Mouse (Mus musculus): Measurements from ENCODE around the gene Tubb5. TPM values are rescaled to one million over a fixed set of nuclear protein-coding genes. Genes with fewer than 3 reads are reported as not detected.

The Tubb5 gene
- total RNA-seq, 4 experiments from 2014 or later, result 430 to 459 (median 451) TPM

GRCm38 (mm10) chr17:35796835-35797234, 41.3 kb downstream of the Tubb5 start:
- no peak for DNase-seq (ENCODE audit: low spot score in 2 of 2)

GRCm38 (mm10) chr17:35795656-35796055, 42.5 kb downstream of the Tubb5 start:
- no peak for DNase-seq (ENCODE audit: low spot score in 2 of 2)

- DNase-seq (ENCODE audit: low spot score in 2 of 2), result no peak
These were observed 43.0 kb downstream of the Tubb5 start for GRCm38 (mm10) chr17:35795099-35795498.

GRCm38 (mm10) chr17:35792837-35793236, 45.3 kb downstream of the Tubb5 start:
- DNase-seq (ENCODE audit: low spot score in 2 of 2), result no peak

- no peak for DNase-seq (ENCODE audit: low spot score in 2 of 2)
These were observed 47.2 kb downstream of the Tubb5 start for GRCm38 (mm10) chr17:35790933-35791332.

- no peak for DNase-seq (ENCODE audit: low spot score in 2 of 2)
These were observed 50.1 kb downstream of the Tubb5 start for GRCm38 (mm10) chr17:35788025-35788424.

- no peak for DNase-seq (ENCODE audit: low spot score in 2 of 2)
These were observed 50.6 kb downstream of the Tubb5 start for GRCm38 (mm10) chr17:35787493-35787892.

- DNase-seq (ENCODE audit: low spot score in 2 of 2), result no peak
These were observed 53.0 kb downstream of the Tubb5 start for GRCm38 (mm10) chr17:35785140-35785539.

- DNase-seq (ENCODE audit: low spot score in 2 of 2), result peak in 1 of 2 experiments; percentile 28
These were observed 54.2 kb downstream of the Tubb5 start for GRCm38 (mm10) chr17:35783944-35784343.

Small RNA genes lying within 50 kb of the gene (microRNA-seq; reads per million reads assigned to microRNA genes)
- gene Gm28033, result 0.22 to 1.9 reads per million in 2 experiments

Other genes starting within 250 kb of the Tubb5 start
- not detected for gene Sfta2, start 236.8 kb downstream of the Tubb5 start, total RNA-seq (2022)
- under 1 TPM in 1 of 4 experiments, not detected in 3; 0.07 TPM for gene Gm9573, start 211.7 kb downstream of the Tubb5 start, total RNA-seq (2022)
- not detected for gene Mucl3, start 194.6 kb downstream of the Tubb5 start, total RNA-seq (2022)
- gene Vars2, start 170.7 kb downstream of the Tubb5 start, total RNA-seq (2022), result 10 to 100 TPM; 28.3 to 41.6 (median 38.0) TPM
- gene Gtf2h4, start 164.6 kb downstream of the Tubb5 start, total RNA-seq (2022), result 10 to 100 TPM; 27.6 to 36.9 (median 31.2) TPM
- 10 to 100 TPM; 62.0 to 76.7 (median 65.9) TPM for gene Ddr1, start 133.7 kb downstream of the Tubb5 start, total RNA-seq (2022)
- gene Ier3, start 16.6 kb downstream of the Tubb5 start, total RNA-seq (2022), result 10 to 100 TPM; 11.1 to 17.3 (median 15.2) TPM
- 100 to 1,000 TPM; 118 to 151 (median 137) TPM for gene Flot1, start 15.1 kb downstream of the Tubb5 start, total RNA-seq (2022)
- gene Mdc1, start 3.2 kb upstream of the Tubb5 start, total RNA-seq (2022), result 10 to 100 TPM; 13.8 to 21.2 (median 18.2) TPM
- 1 to 10 TPM; 2.6 to 3.4 (median 3.0) TPM for gene Nrm, start 23.0 kb upstream of the Tubb5 start, total RNA-seq (2022)
- gene Ppp1r18, start 27.3 kb upstream of the Tubb5 start, total RNA-seq (2022), result 10 to 100 TPM in 2 of 4 experiments, 1 to 10 TPM in 2; 9.1 to 15.0 (median 10.9) TPM
- gene Dhx16, start 41.5 kb upstream of the Tubb5 start, total RNA-seq (2022), result 10 to 100 TPM; 28.1 to 30.6 (median 29.0) TPM
- 10 to 100 TPM; 40.3 to 63.3 (median 51.9) TPM for gene 2310061I04Rik, start 59.1 kb upstream of the Tubb5 start, total RNA-seq (2022)
- gene Atat1, start 71.8 kb upstream of the Tubb5 start, total RNA-seq (2022), result 10 to 100 TPM; 52.5 to 57.0 (median 53.1) TPM
- gene Mrps18b, start 78.1 kb upstream of the Tubb5 start, total RNA-seq (2022), result 10 to 100 TPM; 42.6 to 48.7 (median 47.6) TPM
- 10 to 100 TPM; 61.5 to 70.4 (median 63.2) TPM for gene Ppp1r10, start 78.1 kb upstream of the Tubb5 start, total RNA-seq (2022)
- 10 to 100 TPM; 60.6 to 75.4 (median 65.0) TPM for gene Abcf1, start 131.5 kb upstream of the Tubb5 start, total RNA-seq (2022)
- 100 to 1,000 TPM; 180 to 196 (median 184) TPM for gene Gnl1, start 141.5 kb upstream of the Tubb5 start, total RNA-seq (2022)
- gene Prr3, start 141.9 kb upstream of the Tubb5 start, total RNA-seq (2022), result 10 to 100 TPM; 35.3 to 44.5 (median 38.4) TPM
- 1 to 10 TPM; 1.1 to 3.3 (median 1.6) TPM for gene H2-T24, start 182.3 kb upstream of the Tubb5 start, total RNA-seq (2022)
- 10 to 100 TPM; 15.9 to 25.5 (median 21.3) TPM for gene H2-T23, start 194.5 kb upstream of the Tubb5 start, total RNA-seq (2022)
- gene H2-T22, start 204.4 kb upstream of the Tubb5 start, total RNA-seq (2022), result 10 to 100 TPM; 17.7 to 21.2 (median 18.6) TPM
- not detected for gene Gm6034, start 204.7 kb upstream of the Tubb5 start, total RNA-seq (2022)
- 1 to 10 TPM in 3 of 4 experiments, under 1 TPM in 1; 0.72 to 3.4 (median 2.0) TPM for gene Gm11127, start 220.1 kb upstream of the Tubb5 start, total RNA-seq (2022)